Mouse (Mus musculus) olfactory bulb, adult 2 months (tissue): Measurements from ENCODE around the gene Gm20695.

Experiments used
- CTCF ChIP-seq: fragments of 200-500 bp; IDR thresholded peaks from 2 replicates; pipeline ENCODE4 v1.5.1; 2012; ENCODE audit warnings: low read depth, mild to moderate bottlenecking, low read length, moderate library complexity; ENCODE audit not compliant: insufficient read depth
- POLR2A ChIP-seq: fragments of 200-500 bp; IDR thresholded peaks from 2 replicates; pipeline ENCODE4 v1.6.1; 2012; ENCODE audit warnings: mild to moderate bottlenecking, low read depth, low read length, moderate library complexity; ENCODE audit not compliant: insufficient read depth

- TF ChIP-seq CTCF, result no peak
- TF ChIP-seq POLR2A, result no peak
These were observed 71.9 kb downstream of the Gm20695 start for GRCm38 (mm10) chr16:3956369-3956768.
